Mouse (Mus musculus) forelimb bud, embryonic 11.5 days (tissue): Measurements from ENCODE around the gene Gm7971.
"Not testable (repeated sequence)": the region's sequence is repeated elsewhere in the genome, so short reads cannot be mapped to it uniquely, and the experiment has no call there.

Experiments
- DNase-seq: peaks from one replicate; pipeline ENCODE4 v3.0.0-alpha.2; 2012; ENCODE audit warnings: low read depth, low spot score

Gm7971 gene

GRCm38 (mm10) chr5:95594775-95595174 is at the start of gene Gm7971:
Gene Gm7971, minus strand, starts transcription at chr5:95594875.
- DNase-seq, result not testable (repeated sequence)
